ENCODE assay signal across 13 mouse cellular contexts in the genomic region with DNA sequence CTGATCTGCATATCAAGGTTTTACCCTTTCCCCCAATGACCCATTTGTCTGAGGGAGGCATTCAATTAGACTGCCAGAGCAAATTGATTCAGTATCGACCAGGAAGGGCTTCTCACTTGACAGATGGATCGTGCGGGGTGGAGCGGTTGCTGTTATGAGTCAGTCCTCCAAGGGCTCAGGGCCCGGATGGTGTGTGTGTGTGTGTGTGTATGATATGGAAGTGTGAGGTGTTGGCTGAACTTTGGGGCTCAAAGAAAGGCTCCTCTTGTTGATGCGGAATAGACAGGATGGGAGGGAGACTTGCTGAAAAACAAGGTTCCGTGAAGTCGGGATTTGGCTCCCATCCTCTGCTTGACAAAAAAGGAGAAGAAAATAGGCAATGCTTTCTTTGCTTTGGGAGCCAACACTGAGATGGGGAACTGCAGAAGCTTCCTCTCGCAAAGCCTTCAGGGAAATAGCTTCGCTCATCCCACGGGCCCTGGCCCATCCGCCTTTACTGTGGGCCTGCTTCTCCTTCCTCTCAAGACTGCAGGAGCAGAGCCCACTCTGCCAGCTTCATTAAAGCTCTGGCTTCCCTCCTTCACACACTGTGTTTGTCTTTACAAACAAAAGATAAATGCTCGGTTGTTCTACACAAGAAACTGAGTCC. TPM values are rescaled to one million over a fixed set of nuclear protein-coding genes. Genes with fewer than 3 reads are reported as not detected.
A peak's percentile ranks its signal among the peaks of the same experiment; 100 is the strongest.
DNase-seq lines count a peak whose midpoint lies in the region; ATAC-seq and TF ChIP-seq lines count a peak whose summit lies in the region.
"Had no signal": no experiment of that assay in that cellular context is flagged by ENCODE, and none has a peak within 500 bp of the region (broad histone marks: within the 10 kb centered on the region; RNA-seq: fewer than 3 reads in every experiment).

No protein-coding gene starts in this region.

- H3K27me3 ChIP-seq in hindbrain, embryonic 11.5 days (ENCODE audit: control insufficient read depth, insufficient read depth, low read length) = no peaks in the 10 kb centered on the region
- H3K27me3 ChIP-seq in hindbrain, embryonic 16.5 days (replicated peaks; ENCODE audit: control insufficient read depth, insufficient read depth, low read length) = no peaks in the 10 kb centered on the region
- H3K27me3 ChIP-seq in stomach, postnatal 0 days (ENCODE audit: control insufficient read depth, insufficient read depth, low read length) = no peaks in the 10 kb centered on the region
- H3K27me3 ChIP-seq: liver, embryonic 13.5 days had no signal

- no peak overlapping the region for H3K4me2 ChIP-seq in hindbrain, embryonic 11.5 days (replicated peaks; ENCODE audit: low read depth, low read length)
- H3K4me2 ChIP-seq in hindbrain, embryonic 16.5 days (ENCODE audit: low read length) = no peak overlapping the region
- H3K4me2 ChIP-seq in stomach, postnatal 0 days (replicated peaks; ENCODE audit: low read depth) = no peak overlapping the region
- H3K4me2 ChIP-seq: liver, embryonic 13.5 days had no signal

- H3K4me1 ChIP-seq in hindbrain, embryonic 11.5 days (replicated peaks; ENCODE audit: control insufficient read depth, insufficient read depth, low read length) = no peaks in the 10 kb centered on the region; the same call in 1 of the 2 replicates
- H3K4me1 ChIP-seq in hindbrain, embryonic 16.5 days (ENCODE audit: control insufficient read depth, insufficient read depth, low read depth, low read length) = no peaks in the 10 kb centered on the region
- no peaks in the 10 kb centered on the region for H3K4me1 ChIP-seq in stomach, postnatal 0 days (replicated peaks; ENCODE audit: control insufficient read depth, insufficient read depth)

- H3K27ac ChIP-seq in hindbrain, embryonic 11.5 days (ENCODE audit: low read depth, low read length) = 0 out of 2 replicates have a peak overlapping the region, but pooled peaks have one; percentile 42
- no peak overlapping the region for H3K27ac ChIP-seq in hindbrain, embryonic 16.5 days (ENCODE audit: low read depth, low read length)
- H3K27ac ChIP-seq in stomach, postnatal 0 days (replicated peaks) = no peak overlapping the region
- H3K27ac ChIP-seq: heart, embryonic 10.5 days; liver, embryonic 13.5 days had no signal

- peak; percentile 73; the same call in 1 of the 2 replicates for ATAC-seq in hindbrain, embryonic 11.5 days (ENCODE audit: low FRiP score)
- no peak for ATAC-seq in hindbrain, embryonic 16.5 days
- ATAC-seq in stomach, postnatal 0 days (ENCODE audit: low FRiP score, low TSS enrichment) = no peak

- no peaks in the 10 kb centered on the region for H3K36me3 ChIP-seq in hindbrain, embryonic 11.5 days (ENCODE audit: control insufficient read depth, insufficient read depth, low read length)
- H3K36me3 ChIP-seq in hindbrain, embryonic 16.5 days (ENCODE audit: control insufficient read depth, insufficient read depth, low read length) = no peaks in the 10 kb centered on the region
- H3K36me3 ChIP-seq in stomach, postnatal 0 days (ENCODE audit: control insufficient read depth, insufficient read depth, low read length) = no peaks in the 10 kb centered on the region
- H3K36me3 ChIP-seq: heart, embryonic 10.5 days; liver, embryonic 13.5 days had no signal

- no peaks in the 10 kb centered on the region for H3K9me3 ChIP-seq in hindbrain, embryonic 11.5 days (ENCODE audit: control insufficient read depth, low read length)
- no peaks in the 10 kb centered on the region for H3K9me3 ChIP-seq in hindbrain, embryonic 16.5 days (ENCODE audit: control insufficient read depth, low read length)
- H3K9me3 ChIP-seq in stomach, postnatal 0 days (ENCODE audit: control insufficient read depth, low read length) = no peaks in the 10 kb centered on the region
- H3K9me3 ChIP-seq: heart, embryonic 10.5 days; liver, embryonic 13.5 days had no signal

- 74% methylated on average over 13 of the region's 13 CpGs for WGBS in hindbrain, embryonic 11.5 days
- WGBS in hindbrain, embryonic 16.5 days = 72% methylated on average over 13 of the region's 13 CpGs
- 70% methylated on average over 13 of the region's 13 CpGs for WGBS in stomach, postnatal 0 days

- TF ChIP-seq CTCF in stomach, postnatal 0 days (IDR thresholded peaks at IDR 0.05; ENCODE audit: low read depth) = no peak

- TF ChIP-seq EP300 in stomach, postnatal 0 days (optimal IDR thresholded peaks at IDR 0.05) = no peak

- H3K4me3 ChIP-seq in hindbrain, embryonic 11.5 days (ENCODE audit: low read depth, low read length) = no peak overlapping the region
- no peak overlapping the region for H3K4me3 ChIP-seq in hindbrain, embryonic 16.5 days (ENCODE audit: low read length)
- no peak overlapping the region for H3K4me3 ChIP-seq in stomach, postnatal 0 days (ENCODE audit: low read depth, low read length)
- H3K4me3 ChIP-seq: heart, embryonic 10.5 days; liver, embryonic 13.5 days had no signal

- peak; percentile 49 for DNase-seq in hindbrain, embryonic 11.5 days (ENCODE audit: low spot score)
- peak; percentile 39 for DNase-seq in right cerebral cortex, adult 18-20 months
- DNase-seq in right cerebral cortex, postnatal 4 days = no peak
- peak; percentile 11 for DNase-seq in layer of hippocampus, postnatal 25 days (ENCODE audit: extremely low spot score in 1 of 2, low spot score in 1 of 2)
- DNase-seq in stomach, postnatal 0 days (ENCODE audit: low spot score) = peak; percentile 16
- DNase-seq in thymus, postnatal 36 days = no peak
- DNase-seq in adrenal gland, postnatal 36 days = no peak
- DNase-seq: cerebellum, postnatal 36 days; kidney, adult 2 months; liver, embryonic 13.5 days; lung, postnatal 14 days had no signal

- H3K9ac ChIP-seq in hindbrain, embryonic 11.5 days (ENCODE audit: low read depth, low read length) = no peak overlapping the region
- no peak overlapping the region for H3K9ac ChIP-seq in hindbrain, embryonic 16.5 days (ENCODE audit: low read depth, low read length)
- no peak overlapping the region for H3K9ac ChIP-seq in stomach, postnatal 0 days (ENCODE audit: low read length)
- H3K9ac ChIP-seq: liver, embryonic 13.5 days had no signal

RNA-seq across cellular contexts. Expression of a gene that starts 34.0 kb away (rescaled TPM):
- polyA plus RNA-seq in hindbrain, embryonic 11.5 days (2014; fragmentation: Nextera tagmentation; extraction: Ambion mirVana) = 14.1 and 14.3 TPM in 2 replicates
- polyA plus RNA-seq in hindbrain, embryonic 16.5 days (2015; fragmentation: Nextera tagmentation; extraction: Ambion mirVana) = 43.5 and 45.7 TPM in 2 replicates
- total RNA-seq in layer of hippocampus, postnatal 25 days (2021) = 10 to 100 TPM; 15.9 to 17.6 TPM
- polyA plus RNA-seq in stomach, postnatal 0 days (2015; fragmentation: Nextera tagmentation; extraction: Ambion mirVana) = 37.4 and 40.7 TPM in 2 replicates
- total RNA-seq in adrenal gland, postnatal 36 days (2021) = 10 to 100 TPM; 11.9 to 15.1 TPM

Comparison
In these comparisons a context has a peak if more than half of its experiments do, and no peak if none do; other contexts are left out.
1. DNase-seq: peak in hindbrain, embryonic 11.5 days (single experiment), right cerebral cortex, adult 18-20 months (single experiment), layer of hippocampus, postnatal 25 days (2 of 2) and stomach, postnatal 0 days (single experiment); none in right cerebral cortex, postnatal 4 days (single experiment), thymus, postnatal 36 days (0 of 2) and adrenal gland, postnatal 36 days (0 of 2).